Mouse (Mus musculus) lung, postnatal 36 days (tissue): ENCODE measurements around the gene 9430015G10Rik.
"Not testable (repeated sequence)": the region's sequence is repeated elsewhere in the genome, so short reads cannot be mapped to it uniquely, and the experiment has no call there.

Source experiments
- DNase-seq: peaks from one replicate; pipeline ENCODE4 v3.0.0; 2022; ENCODE audit warnings: mixed read lengths

The 9430015G10Rik gene

DNA sequence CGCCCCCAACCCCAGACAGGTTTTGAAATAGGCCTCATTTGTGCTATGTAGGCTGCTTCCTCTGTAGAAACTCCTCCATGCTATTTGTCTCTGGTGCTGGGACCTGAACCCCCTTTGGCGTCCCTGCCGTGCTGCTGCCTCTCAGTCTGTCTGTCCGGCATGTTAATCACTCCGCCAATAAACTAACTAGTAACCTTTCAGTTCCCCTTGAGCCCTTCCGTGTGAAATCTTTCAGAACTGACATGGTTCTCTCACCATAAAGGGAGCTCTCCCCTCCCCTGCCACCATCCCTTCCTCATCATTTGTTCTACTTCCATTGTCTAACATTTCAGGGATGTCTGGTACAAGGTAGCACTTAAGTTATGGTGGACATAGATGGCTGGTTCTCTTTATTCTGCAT is 10.4 kb upstream of the 9430015G10Rik start:
- no peak for DNase-seq

- DNase-seq, result no peak
Measured at GRCm38 (mm10) chr4:156100501-156100900, 9.3 kb upstream of the 9430015G10Rik start.

DNA sequence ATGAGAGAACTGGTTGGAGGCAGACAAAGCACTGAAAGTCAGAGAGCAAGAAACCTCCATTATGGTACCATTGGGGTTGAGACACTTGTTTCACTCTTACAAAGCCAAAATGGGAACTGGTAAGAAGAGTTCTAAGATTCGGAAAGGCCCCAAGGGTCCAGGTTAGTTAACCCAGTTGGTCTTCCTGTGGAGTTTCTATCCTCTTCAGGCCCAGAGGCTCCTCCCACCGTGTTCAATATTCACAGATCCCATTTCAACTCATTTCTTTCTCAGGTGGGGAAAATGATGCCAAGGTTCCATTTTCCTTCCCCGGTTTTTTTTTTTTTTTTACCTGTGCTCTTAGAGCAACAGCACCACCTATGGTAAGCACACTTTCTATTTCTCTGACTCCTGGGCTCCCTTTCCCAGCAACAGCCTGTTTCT is 8.3 kb upstream of the 9430015G10Rik start:
- peak; percentile 49 for DNase-seq

- no peak for DNase-seq
Measured at GRCm38 (mm10) chr4:156103342-156103741, 6.4 kb upstream of the 9430015G10Rik start.

- peak; percentile 83 for DNase-seq
Measured at GRCm38 (mm10) chr4:156108606-156109546, 906 bp upstream of the 9430015G10Rik start.

DNA sequence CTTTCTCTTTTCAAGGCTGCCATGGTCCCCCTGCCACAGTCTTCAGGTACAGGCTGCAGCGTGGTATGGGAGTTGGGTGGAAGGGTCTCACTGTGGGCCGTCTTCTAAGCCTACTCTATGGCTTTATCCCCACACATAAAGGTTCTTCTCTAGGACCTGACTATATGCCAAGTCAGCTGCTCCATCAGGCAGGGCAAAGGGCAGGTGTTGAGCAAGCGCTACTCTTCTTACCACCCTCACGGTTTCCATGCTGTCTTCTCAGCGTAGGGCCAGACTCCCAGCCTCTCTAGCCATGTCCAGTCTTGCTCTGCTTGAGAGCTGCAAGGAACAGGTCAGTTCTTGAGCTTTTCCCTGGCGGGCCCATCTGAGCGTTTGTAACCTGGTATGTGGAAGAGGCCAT is 14.3 kb downstream of the 9430015G10Rik start:
- DNase-seq, result no peak

GRCm38 (mm10) chr4:156125393-156125792 is 15.6 kb downstream of the 9430015G10Rik start:
- DNase-seq, result no peak

GRCm38 (mm10) chr4:156126841-156127240 is 17.1 kb downstream of the 9430015G10Rik start:
- DNase-seq, result no peak

DNA sequence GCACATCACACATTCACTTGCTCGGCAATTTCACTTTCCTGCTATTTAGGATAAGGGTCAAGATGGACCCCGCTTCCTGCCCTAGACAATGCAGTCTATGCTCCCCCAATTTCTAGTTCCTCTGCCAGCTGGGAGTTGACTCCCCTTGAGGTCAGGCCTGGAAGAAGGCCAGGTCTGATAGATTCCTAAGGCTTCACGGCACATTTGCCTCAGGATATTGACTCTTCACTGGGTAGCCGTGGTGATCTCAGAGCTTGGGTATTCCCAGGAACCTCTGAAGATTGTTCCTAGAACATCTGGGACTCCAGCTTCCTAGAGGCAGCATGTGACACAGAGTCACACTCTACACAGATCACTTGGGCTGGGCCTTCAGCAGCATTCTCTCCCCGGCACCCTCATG is 19.0 kb downstream of the 9430015G10Rik start:
- no peak for DNase-seq

DNA sequence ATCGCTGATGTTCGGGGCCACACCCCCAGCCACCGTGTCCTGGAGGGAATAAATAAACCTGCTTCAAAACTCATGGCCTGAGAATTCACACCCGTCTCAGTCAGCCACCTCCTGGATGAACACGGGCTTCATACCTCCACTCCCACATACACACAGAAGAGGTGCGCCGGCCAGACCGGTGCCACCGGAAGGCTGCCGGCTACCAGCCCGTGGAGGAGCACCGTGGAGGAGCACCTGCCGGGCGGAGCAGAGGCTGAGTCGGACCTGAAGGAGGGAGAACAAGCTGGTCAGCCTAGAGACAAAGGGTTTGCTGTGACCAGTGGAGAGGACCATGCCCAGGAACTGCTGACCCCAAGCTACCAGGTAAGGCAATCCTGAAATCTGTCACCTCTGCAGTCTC is 20.7 kb downstream of the 9430015G10Rik start, which contains the start of gene Rnf223:
Gene Rnf223, plus strand, starts transcription at position 78 of the 400 bp plus-strand sequence.
- no peak for DNase-seq

- DNase-seq, result no peak
Measured at GRCm38 (mm10) chr4:156130940-156131339, 21.2 kb downstream of the 9430015G10Rik start.

DNA sequence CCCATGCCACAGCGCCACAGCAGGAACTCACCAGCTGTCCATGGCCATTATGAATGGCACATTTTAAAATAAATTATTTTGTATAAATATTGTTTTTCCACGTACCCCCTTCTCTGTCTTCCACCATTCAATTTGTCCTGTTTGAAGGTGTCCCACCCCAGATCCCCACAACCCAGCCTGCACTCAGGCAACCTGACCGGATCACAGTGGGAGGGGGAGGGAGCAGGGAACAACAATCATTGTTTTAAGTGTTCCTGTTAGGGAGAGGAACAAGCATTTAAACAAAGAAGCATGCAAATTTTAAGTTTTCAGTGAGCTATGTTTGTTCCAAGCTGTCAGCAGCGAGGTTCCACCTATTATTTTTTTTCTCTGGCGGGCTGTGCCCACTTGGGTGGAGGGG is 23.6 kb downstream of the 9430015G10Rik start:
- no peak for DNase-seq

GRCm38 (mm10) chr4:156133943-156134605 is 24.3 kb downstream of the 9430015G10Rik start:
- DNase-seq, result peak; percentile 22

DNA sequence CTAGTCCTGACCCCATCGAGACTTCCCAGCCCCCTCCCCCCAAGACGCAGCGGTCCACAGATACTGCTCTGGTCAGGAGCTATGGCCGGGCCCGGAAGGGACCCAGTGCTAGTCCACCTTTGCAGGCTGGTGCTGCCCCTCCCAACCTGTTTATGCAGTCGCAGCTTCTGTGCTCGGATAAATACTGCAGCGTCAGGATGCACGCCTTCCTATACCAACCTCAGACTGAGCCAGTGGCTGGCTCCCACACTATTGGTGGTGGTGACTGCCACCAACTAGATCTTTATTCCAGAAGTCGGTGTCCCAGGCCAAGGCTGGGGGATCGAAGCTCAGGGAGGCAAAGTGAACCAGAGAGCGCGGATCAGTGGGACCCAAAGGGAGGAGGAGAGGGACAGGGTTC is 25.3 kb downstream of the 9430015G10Rik start:
- DNase-seq, result no peak

GRCm38 (mm10) chr4:156135801-156136200 is 26.0 kb downstream of the 9430015G10Rik start:
- DNase-seq, result no peak

DNA sequence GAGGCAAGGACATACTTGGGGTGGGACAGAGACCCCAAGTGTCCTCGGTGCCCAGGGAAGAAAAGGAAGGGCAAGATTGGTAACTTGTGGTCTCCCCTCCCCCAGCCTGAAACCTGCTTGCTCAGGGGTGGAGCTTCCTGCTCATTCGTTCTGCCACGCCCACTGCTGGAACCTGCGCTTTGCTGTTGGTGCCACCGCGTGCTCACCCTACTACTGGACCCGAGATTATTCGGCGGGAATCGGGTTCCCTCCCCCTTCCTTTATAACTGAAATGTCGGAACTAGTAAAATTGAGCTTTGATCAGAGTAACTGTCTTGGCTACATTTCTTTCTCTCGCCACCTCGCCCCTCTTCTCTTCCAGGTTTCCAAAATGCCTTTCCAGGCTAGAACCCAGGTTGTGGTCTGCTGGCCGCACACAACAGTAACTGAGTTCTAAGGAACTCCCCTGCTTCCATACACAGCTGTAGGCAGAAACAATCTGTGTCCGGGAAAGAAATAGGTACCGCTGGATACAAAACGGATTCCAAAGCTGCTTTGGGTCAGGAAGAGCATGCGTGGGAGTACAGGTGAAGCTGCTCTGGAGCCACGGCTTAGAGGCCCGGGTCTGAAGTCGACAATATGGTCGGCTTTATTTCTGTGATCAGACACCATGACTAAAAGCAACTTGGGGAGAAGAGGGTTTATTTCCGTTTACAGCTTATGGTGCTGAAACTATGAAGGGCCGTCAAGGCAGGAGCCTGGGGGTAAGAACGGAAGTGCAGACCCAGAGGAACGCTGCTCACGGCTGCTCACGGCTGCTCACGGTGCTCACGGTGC is 26.7 kb downstream of the 9430015G10Rik start:
- DNase-seq, result no peak

- DNase-seq, result not testable (repeated sequence)
Measured at GRCm38 (mm10) chr4:156150887-156151286, 41.1 kb downstream of the 9430015G10Rik start.

DNA sequence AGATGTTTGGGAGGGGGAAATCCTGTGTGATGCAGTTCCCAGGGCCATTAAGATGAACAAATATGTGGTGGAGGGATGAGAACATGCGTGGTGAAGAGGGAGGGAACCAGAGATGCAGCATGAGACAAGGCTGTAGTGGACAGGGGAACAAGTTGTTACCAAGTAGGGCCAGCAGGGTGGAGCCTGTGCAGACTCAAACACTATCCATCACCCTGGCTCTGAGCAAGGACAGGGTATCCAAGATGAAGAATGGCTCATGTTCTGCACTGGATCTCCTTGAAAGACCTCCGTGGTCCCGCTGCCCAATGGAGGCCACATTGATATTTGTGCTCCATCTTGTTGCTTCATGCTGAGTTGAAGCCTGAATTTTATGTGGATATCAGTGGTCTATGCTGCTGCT is 45.0 kb downstream of the 9430015G10Rik start:
- DNase-seq, result no peak

DNA sequence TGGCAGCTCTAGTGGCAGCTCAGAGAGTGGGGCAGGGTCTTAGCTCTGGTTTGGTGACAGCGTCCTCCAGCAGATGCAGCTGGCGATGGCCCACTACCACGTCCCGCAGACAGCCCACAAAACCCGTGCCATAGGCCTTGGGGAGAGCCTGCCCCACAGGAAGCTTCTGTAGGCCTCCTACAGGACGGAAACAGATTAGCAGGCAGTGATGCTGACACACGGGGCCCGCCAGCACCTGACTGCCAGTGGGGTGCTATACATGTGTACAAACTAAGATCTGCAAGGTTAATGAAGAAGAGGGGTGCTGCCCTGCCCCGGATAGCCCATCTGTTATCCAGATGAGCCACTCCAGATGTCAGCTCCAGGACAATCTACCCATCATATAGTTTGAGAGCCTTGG is 56.7 kb downstream of the 9430015G10Rik start:
- DNase-seq, result no peak

DNA sequence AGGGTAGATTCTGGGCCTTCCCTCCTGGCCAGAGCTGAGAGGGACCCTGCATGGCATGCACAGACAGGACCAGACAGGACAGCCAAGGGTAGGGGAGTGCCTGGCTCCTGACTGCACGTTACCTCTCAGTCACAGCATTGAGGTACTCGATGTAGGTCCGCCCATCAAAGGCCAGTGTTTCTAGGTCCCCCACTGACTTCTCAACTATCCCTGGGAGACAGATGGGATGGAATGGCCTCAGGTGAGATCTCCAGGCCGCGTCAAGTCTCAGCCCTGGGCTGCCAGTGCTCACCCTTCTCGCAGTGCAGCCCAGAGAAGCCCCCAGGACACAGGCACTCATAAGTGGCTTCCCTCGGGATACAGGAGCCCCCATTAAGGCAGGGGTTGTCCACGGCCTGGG is 58.8 kb downstream of the 9430015G10Rik start:
- no peak for DNase-seq

GRCm38 (mm10) chr4:156169129-156169528 is 59.3 kb downstream of the 9430015G10Rik start:
- no peak for DNase-seq

DNA sequence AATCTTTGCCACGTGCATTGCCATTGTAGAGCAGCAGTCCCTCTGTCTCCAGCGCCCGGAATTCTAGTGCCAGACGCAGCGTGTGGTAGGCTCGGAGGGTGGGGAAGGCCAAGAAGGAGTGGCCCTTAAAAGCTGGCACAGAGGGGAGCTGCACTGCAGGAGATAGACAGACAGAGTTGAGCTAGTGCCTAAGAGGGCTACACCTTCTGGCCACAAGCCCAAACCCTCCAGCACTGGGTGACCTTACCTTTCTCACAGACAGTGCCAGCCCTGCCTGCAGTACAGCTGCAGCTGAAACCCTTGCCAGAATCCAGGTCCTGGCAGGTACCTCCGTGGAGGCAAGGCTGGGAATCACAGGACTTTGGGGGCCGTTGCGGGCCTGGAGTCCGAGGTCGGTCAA is 62.0 kb downstream of the 9430015G10Rik start:
- DNase-seq, result no peak
